Mouse (Mus musculus) MEL (cell line): Measurements from ENCODE around the gene Pnp.

Experiments used
- CHD1 ChIP-seq: IDR thresholded peaks from 2 replicates; pipeline ENCODE4 v1.6.1; 2012; ENCODE audit warnings: low read depth, mild to moderate bottlenecking, inconsistent platforms, low read length, improper control_type of control experiment
- CHD2 ChIP-seq: IDR thresholded peaks from 2 replicates; pipeline ENCODE4 v1.6.1; 2011; ENCODE audit warnings: low read length, improper control_type of control experiment
- CTCF ChIP-seq, 3 experiments: IDR thresholded peaks in 2 of 3; conservative IDR thresholded peaks in 1 of 3; 2 replicates each; pipeline ENCODE4 v1.5.1; 2011 to 2012; ENCODE audit warnings: low read length in 3 of 3, low read depth in 2 of 3, mild to moderate bottlenecking in 2 of 3, improper control_type of control experiment in 1 of 3, inconsistent platforms in 1 of 3, mixed read lengths in 1 of 3, moderate library complexity in 1 of 3; ENCODE audit not compliant: control insufficient read depth in 1 of 3, insufficient read depth in 1 of 3, poor library complexity in 1 of 3, severe bottlenecking in 1 of 3
- EP300 ChIP-seq, 2 experiments: IDR thresholded peaks; 2 replicates each; pipeline ENCODE4 v1.6.1; 2011; ENCODE audit warnings: improper control_type of control experiment in 2 of 2, low read length in 2 of 2, low read depth in 1 of 2, mild to moderate bottlenecking in 1 of 2
- GABPA ChIP-seq: IDR thresholded peaks from 2 replicates; pipeline ENCODE4 v1.6.1; 2012; ENCODE audit warnings: low read depth, mild to moderate bottlenecking, inconsistent platforms, low read length, improper control_type of control experiment, moderate library complexity
- GATA1 ChIP-seq: IDR thresholded peaks from 2 replicates; pipeline ENCODE4 v1.6.1; 2011; ENCODE audit warnings: low read depth, low read length, improper control_type of control experiment
- MAFK ChIP-seq: IDR thresholded peaks from 2 replicates; pipeline ENCODE4 v1.6.1; 2011; ENCODE audit warnings: low read depth, mild to moderate bottlenecking, low read length, improper control_type of control experiment, borderline replicate concordance
- MXI1 ChIP-seq: IDR thresholded peaks from 2 replicates; pipeline ENCODE4 v1.6.1; 2011; ENCODE audit warnings: mild to moderate bottlenecking, low read depth, low read length, improper control_type of control experiment
- NRF1 ChIP-seq: IDR thresholded peaks from 2 replicates; pipeline ENCODE4 v1.6.1; 2014; ENCODE audit warnings: low read depth, mild to moderate bottlenecking, inconsistent platforms, low read length, improper control_type of control experiment, moderate library complexity; ENCODE audit not compliant: poor library complexity, insufficient read depth, severe bottlenecking
- POLR2A ChIP-seq, 2 experiments: IDR thresholded peaks; 2 replicates each; pipeline ENCODE4 v1.6.1; 2011 to 2012; ENCODE audit warnings: low read length in 2 of 2, mild to moderate bottlenecking in 2 of 2, control low read depth in 1 of 2, improper control_type of control experiment in 1 of 2, low read depth in 1 of 2, moderate library complexity in 1 of 2; ENCODE audit not compliant: control insufficient read depth in 1 of 2, insufficient read depth in 1 of 2, poor library complexity in 1 of 2
- POLR2AphosphoS2 ChIP-seq: IDR thresholded peaks from 2 replicates; pipeline ENCODE4 v1.6.1; 2011; ENCODE audit warnings: low read length, improper control_type of control experiment
- RCOR1 ChIP-seq: IDR thresholded peaks from 2 replicates; pipeline ENCODE4 v1.6.1; 2012; ENCODE audit warnings: low read depth, mild to moderate bottlenecking, inconsistent platforms, low read length, improper control_type of control experiment
- SMC3 ChIP-seq: IDR thresholded peaks from 2 replicates; pipeline ENCODE4 v1.6.1; 2011; ENCODE audit warnings: low read depth, low read length, improper control_type of control experiment
- TCF12 ChIP-seq: IDR thresholded peaks from 2 replicates; pipeline ENCODE4 v1.6.1; 2014; ENCODE audit warnings: low read depth, mild to moderate bottlenecking, inconsistent platforms, low read length, improper control_type of control experiment, moderate library complexity

DNA sequence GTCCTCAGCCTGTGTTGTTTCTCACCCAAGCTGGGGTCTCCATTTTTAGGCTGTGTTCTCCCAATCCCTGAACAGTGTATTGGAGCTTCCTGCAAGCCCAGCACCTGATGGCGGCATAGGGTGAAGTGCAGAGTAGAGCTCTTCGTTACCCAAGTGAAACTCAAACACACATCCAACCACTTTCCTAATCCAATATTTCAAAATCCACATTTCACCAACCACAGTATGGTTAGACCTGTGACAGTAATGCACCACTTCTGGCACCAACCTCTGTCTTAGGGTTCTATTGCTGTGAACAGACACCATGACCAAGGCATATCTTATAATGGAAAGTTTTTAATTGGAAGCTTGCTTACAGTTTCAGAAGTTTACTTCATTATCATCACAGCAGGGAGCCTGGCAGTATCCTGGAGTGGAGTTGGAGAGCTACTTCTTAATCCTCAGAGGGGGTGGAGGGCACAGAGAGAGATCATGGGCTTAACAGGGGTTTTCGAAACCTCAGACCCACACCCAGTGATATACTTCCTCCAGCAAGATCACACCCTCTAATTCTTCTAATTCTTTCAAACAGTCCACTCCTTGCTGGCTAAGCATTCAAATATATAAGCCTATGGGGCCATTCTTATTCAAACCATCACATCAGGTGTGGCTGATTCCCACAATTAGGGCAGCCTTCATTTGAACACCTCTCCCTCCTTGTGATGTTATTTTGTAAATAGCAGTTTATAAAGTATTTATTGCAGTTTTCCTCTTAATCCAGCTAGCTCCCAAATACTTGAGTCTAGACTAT, 7.4 kb downstream of the Pnp start:
- no peak for TF ChIP-seq POLR2A (IDR thresholded peaks at IDR 0.05; ENCODE audit: control insufficient read depth in 1 of 2, insufficient read depth in 1 of 2, low read depth in 1 of 2, low read length in 2 of 2, poor library complexity in 1 of 2)
- no peak for TF ChIP-seq GATA1
- no peak for TF ChIP-seq SMC3
- no peak for TF ChIP-seq MXI1
- no peak for TF ChIP-seq NRF1
- TF ChIP-seq GABPA, result no peak
- no peak for TF ChIP-seq CHD2
- no peak for TF ChIP-seq CHD1
- no peak for TF ChIP-seq MAFK
- TF ChIP-seq CTCF (IDR thresholded peaks at IDR 0.05 in 2 of 3, conservative IDR thresholded peaks at IDR 0.05 in 1 of 3; ENCODE audit: control insufficient read depth in 1 of 3, insufficient read depth in 1 of 3, low read depth in 2 of 3, low read length in 3 of 3, poor library complexity in 1 of 3, severe bottlenecking in 1 of 3), result no peak
- no peak for TF ChIP-seq TCF12
- TF ChIP-seq POLR2AphosphoS2, result no peak
- TF ChIP-seq RCOR1, result no peak
- no peak for TF ChIP-seq EP300 (IDR thresholded peaks at IDR 0.05; ENCODE audit: low read depth in 1 of 2, low read length in 2 of 2)
